Mouse (Mus musculus): ENCODE measurements around the gene Camsap2. TPM values are rescaled to one million over a fixed set of nuclear protein-coding genes. Genes with fewer than 3 reads are reported as not detected.

Camsap2 gene
- polyA plus RNA-seq, 1 experiment from 2014 or later: 13.2 TPM

- Histone ChIP-seq H3K9me3 (no peaks in the 10 kb centered on the region), H3K4me3 (no peak overlapping the region), H3K36me3 (no peaks in the 10 kb centered on the region), H3K27ac (no peak overlapping the region), H3K27me3 (ENCODE audit: insufficient read depth, poor library complexity, severe bottlenecking) (0 out of 2 replicates have a peak, but pooled peaks cover 11% of the 10 kb centered on the region), H3K4me1 (replicated peaks) (no peaks in the 10 kb centered on the region)
- no peak for DNase-seq (ENCODE audit: low spot score)
- 92% methylated on average over 4 of the region's 5 CpGs for WGBS
Observed at GRCm38 (mm10) chr1:136244469-136244868, 101.4 kb downstream of the Camsap2 start.

GRCm38 (mm10) chr1:136241801-136242200, 104.1 kb downstream of the Camsap2 start:
- no peak for DNase-seq (ENCODE audit: low spot score)
- no peak overlapping the region for H3K4me3 ChIP-seq
- no peaks in the 10 kb centered on the region for H3K9me3 ChIP-seq
- no peaks in the 10 kb centered on the region for H3K36me3 ChIP-seq
- WGBS: 91% methylated on average over 7 of the region's 7 CpGs
- no peak overlapping the region for H3K27ac ChIP-seq
- 0 out of 2 replicates have a peak, but pooled peaks cover 6% of the 10 kb centered on the region for H3K27me3 ChIP-seq (ENCODE audit: insufficient read depth, poor library complexity, severe bottlenecking)
- H3K4me1 ChIP-seq (replicated peaks): no peaks in the 10 kb centered on the region

DNA sequence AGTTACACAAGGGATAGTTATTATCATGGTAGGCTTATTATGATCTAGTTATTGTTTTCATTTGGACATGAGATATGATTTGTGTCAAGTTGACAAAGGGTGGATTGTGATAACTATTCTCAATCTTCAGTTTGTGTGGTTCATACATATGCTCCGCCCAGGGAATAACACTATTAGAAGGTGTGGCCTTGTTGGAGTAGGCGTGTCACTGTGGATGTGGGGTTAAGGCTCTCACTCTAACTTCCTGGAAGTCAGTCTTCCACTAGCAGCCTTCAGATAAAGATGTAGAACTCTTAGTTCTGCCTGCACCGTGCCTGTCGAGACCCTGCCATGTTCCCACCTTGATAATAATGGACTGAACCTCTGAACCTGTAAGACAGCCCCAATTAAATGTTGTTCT, 107.4 kb downstream of the Camsap2 start:
- H3K9me3 ChIP-seq: no peaks in the 10 kb centered on the region
- H3K4me3 ChIP-seq: no peak overlapping the region
- no peak for DNase-seq (ENCODE audit: low spot score)
- WGBS: 89% methylated on average over 4 of the region's 4 CpGs
- no peak overlapping the region for H3K27ac ChIP-seq
- H3K27me3 ChIP-seq (ENCODE audit: insufficient read depth, poor library complexity, severe bottlenecking): peaks cover 6% of the 10 kb centered on the region; the same call in 1 of the 2 replicates
- H3K36me3 ChIP-seq: no peaks in the 10 kb centered on the region
- peaks cover 16% of the 10 kb centered on the region for H3K4me1 ChIP-seq (replicated peaks)

GRCm38 (mm10) chr1:136234595-136235092, 111.3 kb downstream of the Camsap2 start:
- H3K27me3 ChIP-seq (ENCODE audit: insufficient read depth, poor library complexity, severe bottlenecking): peaks cover 8% of the 10 kb centered on the region; the same call in 1 of the 2 replicates
- H3K4me1 ChIP-seq (replicated peaks): peaks cover 52% of the 10 kb centered on the region
- peak overlapping the region; percentile 79 for H3K4me3 ChIP-seq
- no peaks in the 10 kb centered on the region for H3K9me3 ChIP-seq
- no peak for DNase-seq (ENCODE audit: low spot score)
- H3K36me3 ChIP-seq: no peaks in the 10 kb centered on the region
- WGBS: 2% methylated on average over 9 of the region's 9 CpGs
- H3K27ac ChIP-seq: peak overlapping the region; percentile 97

DNA sequence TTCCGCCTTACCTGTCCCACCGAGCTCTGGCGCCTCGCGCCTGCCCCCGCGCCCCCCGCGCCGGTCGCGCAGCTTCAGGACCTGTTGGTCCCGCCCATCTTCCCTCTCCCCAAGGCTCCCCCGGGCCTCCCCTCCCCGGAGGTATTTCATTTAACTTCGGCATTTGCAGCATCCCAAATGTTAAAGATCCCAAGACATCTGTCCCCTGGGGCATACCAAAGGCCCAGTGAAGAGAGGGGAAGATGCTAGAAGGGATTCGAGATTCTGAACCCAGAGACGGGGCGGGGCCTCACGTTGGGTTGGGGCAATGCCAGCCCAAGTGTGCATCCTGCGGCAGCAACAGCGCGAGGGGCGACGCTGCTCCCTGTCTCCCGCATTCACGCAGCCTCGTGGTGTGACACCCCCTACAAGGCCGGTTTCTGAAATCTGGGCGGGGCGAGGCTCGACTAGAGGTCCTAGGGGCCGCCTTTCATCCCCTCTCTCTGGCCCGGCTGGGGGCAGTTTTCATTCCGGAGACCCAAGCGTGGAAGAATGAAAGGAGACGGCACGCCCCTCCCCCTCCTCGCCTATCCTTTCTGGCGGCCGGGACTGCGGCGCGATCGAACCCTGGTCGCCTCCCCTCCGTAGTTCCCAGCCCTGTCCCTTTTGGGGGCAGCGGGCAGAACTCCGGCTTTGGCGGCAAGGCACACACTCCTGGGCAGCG, 111.9 kb downstream of the Camsap2 start, which contains the start of gene Inava:
Gene Inava, minus strand, starts transcription at position 373 of the 703 bp plus-strand sequence.
- Histone ChIP-seq H3K27ac (peak within 1 kb of the TSS; percentile 97), H3K27me3 (ENCODE audit: insufficient read depth, poor library complexity, severe bottlenecking) (peaks cover 5% of the 10 kb centered on the region; the same call in 1 of the 2 replicates), H3K36me3 (no peaks in the 10 kb centered on the region), H3K4me1 (replicated peaks) (peaks cover 58% of the 10 kb centered on the region), H3K9me3 (no peaks in the 10 kb centered on the region), H3K4me3 (peak within 1 kb of the TSS; percentile 79)
- DNase-seq (ENCODE audit: low spot score): peak; percentile 94
- under 1% methylated on average over 51 of the region's 51 CpGs for WGBS

DNA sequence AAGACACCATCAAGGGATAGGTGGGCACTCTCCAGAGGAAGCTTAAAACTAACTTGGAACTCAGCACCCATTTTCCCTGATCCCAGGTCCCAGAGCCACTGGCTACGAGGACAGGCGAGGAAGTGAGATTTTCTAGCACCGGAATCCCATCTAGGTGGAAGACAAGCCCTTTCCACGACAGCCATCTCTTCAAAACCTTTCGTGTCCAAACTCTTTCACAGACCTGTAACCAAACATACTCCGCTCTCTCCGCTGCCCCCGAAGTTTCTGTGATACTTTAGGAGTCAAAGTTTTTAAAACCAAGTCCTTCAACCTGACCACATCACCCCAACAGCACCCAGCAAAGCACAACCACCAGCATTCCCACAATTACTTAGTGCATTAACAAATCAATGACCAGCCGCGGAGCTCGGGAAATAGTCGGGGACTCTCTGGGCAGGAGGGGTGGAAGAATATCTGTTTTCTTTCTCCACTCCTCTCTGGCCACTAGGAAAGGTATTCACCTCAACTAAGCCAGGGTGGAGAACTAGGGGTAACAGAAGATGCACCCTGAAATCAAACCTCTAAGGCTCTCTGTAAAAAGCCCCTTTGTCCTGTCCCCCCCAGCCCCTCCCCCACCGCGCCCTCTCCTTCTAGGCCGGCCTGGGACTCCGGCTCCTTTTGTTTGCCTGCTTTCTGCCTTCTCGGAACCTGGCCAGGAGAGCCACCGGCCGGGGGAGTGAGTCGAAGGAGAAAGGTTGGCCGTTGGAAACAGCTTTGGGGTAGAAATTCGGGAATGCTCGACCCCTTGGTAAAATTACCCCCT, 112.7 kb downstream of the Camsap2 start:
- DNase-seq (ENCODE audit: low spot score): no peak
- Histone ChIP-seq H3K9me3 (no peaks in the 10 kb centered on the region), H3K27me3 (ENCODE audit: insufficient read depth, poor library complexity, severe bottlenecking) (peaks cover 5% of the 10 kb centered on the region; the same call in 1 of the 2 replicates), H3K4me3 (peak overlapping the region; percentile 79), H3K4me1 (replicated peaks) (peaks cover 67% of the 10 kb centered on the region), H3K36me3 (0 out of 2 replicates have a peak, but pooled peaks cover 3% of the 10 kb centered on the region), H3K27ac (peak overlapping the region; percentile 97)
- WGBS: under 1% methylated on average over 23 of the region's 23 CpGs

DNA sequence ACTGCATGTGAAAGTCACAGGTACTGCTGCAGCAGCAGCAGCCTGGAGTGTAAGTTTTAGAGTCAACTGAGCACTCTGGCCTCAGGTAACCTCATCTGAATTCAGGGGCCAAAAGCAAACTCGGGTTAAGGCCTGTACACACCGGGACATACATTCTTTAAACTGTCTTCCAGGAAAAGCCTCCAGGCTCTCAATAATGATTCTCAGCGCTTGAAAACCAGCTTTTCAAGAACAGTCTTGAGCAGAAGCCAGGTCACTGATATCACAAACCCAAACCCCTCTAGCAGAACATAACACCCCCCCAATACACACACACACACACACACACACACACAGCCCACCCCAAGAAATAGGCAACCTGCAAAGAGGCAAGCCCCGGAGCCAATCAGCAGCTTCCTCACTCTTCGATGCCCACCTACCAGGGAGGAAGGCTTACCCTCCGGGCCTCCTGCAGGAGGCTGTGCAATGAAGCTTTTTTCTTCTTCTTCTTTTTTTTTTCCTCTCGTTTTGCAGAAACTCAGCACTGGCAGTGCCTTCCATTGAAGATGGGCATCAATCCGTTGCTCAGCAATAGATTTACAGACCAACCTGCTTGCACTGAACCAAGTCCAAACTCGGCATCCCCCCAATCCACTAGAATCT, 113.5 kb downstream of the Camsap2 start:
- Histone ChIP-seq H3K9me3 (no peaks in the 10 kb centered on the region), H3K27me3 (ENCODE audit: insufficient read depth, poor library complexity, severe bottlenecking) (peaks cover 5% of the 10 kb centered on the region; the same call in 1 of the 2 replicates), H3K27ac (peak overlapping the region; percentile 97), H3K4me1 (replicated peaks) (peaks cover 74% of the 10 kb centered on the region), H3K4me3 (peak overlapping the region; percentile 79), H3K36me3 (peaks cover 11% of the 10 kb centered on the region)
- WGBS: under 1% methylated on average over 9 of the region's 9 CpGs
- DNase-seq (ENCODE audit: low spot score): peak; percentile 39

GRCm38 (mm10) chr1:136231596-136231995, 114.3 kb downstream of the Camsap2 start:
- H3K4me3 ChIP-seq: peak overlapping the region; percentile 79
- WGBS: 1% methylated on average over 6 of the region's 6 CpGs
- peaks cover 19% of the 10 kb centered on the region for H3K36me3 ChIP-seq
- H3K9me3 ChIP-seq: no peaks in the 10 kb centered on the region
- no peak for DNase-seq (ENCODE audit: low spot score)
- H3K4me1 ChIP-seq (replicated peaks): peaks cover 80% of the 10 kb centered on the region
- peak overlapping the region; percentile 97 for H3K27ac ChIP-seq
- peaks cover 5% of the 10 kb centered on the region; the same call in 1 of the 2 replicates for H3K27me3 ChIP-seq (ENCODE audit: insufficient read depth, poor library complexity, severe bottlenecking)

- H3K27me3 ChIP-seq (ENCODE audit: insufficient read depth, poor library complexity, severe bottlenecking): peaks cover 5% of the 10 kb centered on the region; the same call in 1 of the 2 replicates
- H3K4me3 ChIP-seq: peak overlapping the region; percentile 79
- peak overlapping the region; percentile 97 for H3K27ac ChIP-seq
- H3K9me3 ChIP-seq: no peaks in the 10 kb centered on the region
- H3K4me1 ChIP-seq (replicated peaks): peaks cover 94% of the 10 kb centered on the region
- DNase-seq (ENCODE audit: low spot score): peak; percentile 16
- 21% methylated on average over 11 of the region's 11 CpGs for WGBS
- peaks cover 33% of the 10 kb centered on the region for H3K36me3 ChIP-seq
Observed at GRCm38 (mm10) chr1:136230201-136230600, 115.7 kb downstream of the Camsap2 start.

GRCm38 (mm10) chr1:136229040-136229373, 116.9 kb downstream of the Camsap2 start:
- H3K4me1 ChIP-seq (replicated peaks): peaks cover 85% of the 10 kb centered on the region

GRCm38 (mm10) chr1:136228328-136229039, 117.4 kb downstream of the Camsap2 start:
- H3K4me1 ChIP-seq (replicated peaks): peaks cover 80% of the 10 kb centered on the region
- H3K4me3 ChIP-seq: peak overlapping the region; percentile 79
- peaks cover 50% of the 10 kb centered on the region for H3K36me3 ChIP-seq
- H3K9me3 ChIP-seq: no peaks in the 10 kb centered on the region
- 13% methylated on average over 13 of the region's 13 CpGs for WGBS
- peak overlapping the region; percentile 97 for H3K27ac ChIP-seq
- DNase-seq (ENCODE audit: low spot score): peak; percentile 39
- peaks cover 5% of the 10 kb centered on the region; the same call in 1 of the 2 replicates for H3K27me3 ChIP-seq (ENCODE audit: insufficient read depth, poor library complexity, severe bottlenecking)

More at GRCm38 (mm10) chr1:136229040-136229373, 116.9 kb downstream of the Camsap2 start:
- Histone ChIP-seq H3K9me3 (no peaks in the 10 kb centered on the region), H3K27me3 (ENCODE audit: insufficient read depth, poor library complexity, severe bottlenecking) (peaks cover 5% of the 10 kb centered on the region; the same call in 1 of the 2 replicates), H3K36me3 (peaks cover 45% of the 10 kb centered on the region), H3K4me3 (peak overlapping the region; percentile 79), H3K27ac (peak overlapping the region; percentile 97)
- WGBS: 13% methylated on average over 6 of the region's 6 CpGs
- DNase-seq (ENCODE audit: low spot score): peak; percentile 30

DNA sequence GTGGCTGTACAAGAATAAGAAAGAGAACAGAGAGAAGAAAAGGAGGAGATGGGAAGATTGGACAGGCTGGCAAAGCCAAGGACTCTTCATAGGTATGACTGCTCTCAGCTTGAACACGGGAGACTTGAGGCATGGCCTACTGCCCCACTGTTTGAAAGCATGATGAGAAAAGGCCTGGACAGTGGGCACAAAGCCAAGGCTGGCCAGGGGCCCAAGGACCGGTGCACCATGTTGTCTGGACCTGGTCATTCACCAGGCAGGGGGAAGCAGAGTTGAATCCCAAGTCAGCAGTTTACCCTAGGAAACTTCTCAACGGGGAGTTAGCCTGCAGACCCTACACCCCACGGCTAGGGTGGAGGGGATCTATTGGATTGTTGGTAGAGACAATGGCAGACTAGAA, 118.0 kb downstream of the Camsap2 start:
- Histone ChIP-seq H3K4me1 (replicated peaks) (peaks cover 77% of the 10 kb centered on the region), H3K36me3 (peaks cover 56% of the 10 kb centered on the region), H3K27ac (peak overlapping the region; percentile 97), H3K4me3 (no peak overlapping the region; the same call in 1 of the 2 replicates), H3K9me3 (no peaks in the 10 kb centered on the region), H3K27me3 (ENCODE audit: insufficient read depth, poor library complexity, severe bottlenecking) (peaks cover 5% of the 10 kb centered on the region; the same call in 1 of the 2 replicates)
- 77% methylated on average over 4 of the region's 4 CpGs for WGBS
- DNase-seq (ENCODE audit: low spot score): no peak

Measured in hindbrain, embryonic 10.5 days (tissue).